Mouse (Mus musculus) heart, embryonic 15.5 days (tissue): Measurements from ENCODE around the gene Usp35. TPM values are rescaled to one million over a fixed set of nuclear protein-coding genes. Genes with fewer than 3 reads are reported as not detected.

Experiments
- ATAC-seq: fragments of 200-750 bp; cut with Nextera tagmentation; replicated peaks from 2 replicates; pipeline ENCODE4 v1.8.0; 2017; ENCODE audit warnings: low read depth, moderate TSS enrichment; ENCODE audit not compliant: insufficient number of reproducible peaks, insufficient read depth, low FRiP score
- H3K27ac ChIP-seq: fragments of 300-500 bp; sonication (generic); 2 replicates; pipeline ENCODE4 v1.5.1; 2015; ENCODE audit warnings: mild to moderate bottlenecking, inconsistent platforms
- H3K27me3 ChIP-seq: fragments of 300-500 bp; sonication (generic); 2 replicates; pipeline ENCODE4 v1.6.1; 2015; ENCODE audit warnings: inconsistent platforms
- H3K36me3 ChIP-seq: fragments of 300-500 bp; sonication (generic); 2 replicates; pipeline ENCODE4 v1.6.1; 2015; ENCODE audit warnings: mild to moderate bottlenecking, inconsistent platforms
- H3K4me1 ChIP-seq: fragments of 300-500 bp; sonication (generic); replicated peaks from 2 replicates; pipeline ENCODE4 v1.6.1; 2015; ENCODE audit warnings: inconsistent platforms
- H3K4me2 ChIP-seq: fragments of 300-500 bp; sonication (generic); 2 replicates; pipeline ENCODE4 v1.6.1; 2015; ENCODE audit warnings: inconsistent platforms, mild to moderate bottlenecking, moderate library complexity
- H3K4me3 ChIP-seq: fragments of 300-500 bp; sonication (generic); 2 replicates; pipeline ENCODE4 v1.5.1; 2015; ENCODE audit warnings: mild to moderate bottlenecking, inconsistent platforms
- H3K9ac ChIP-seq: fragments of 300-500 bp; sonication (generic); 2 replicates; pipeline ENCODE4 v1.6.1; 2015; ENCODE audit warnings: mild to moderate bottlenecking, inconsistent platforms
- H3K9me3 ChIP-seq: fragments of 300-500 bp; sonication (generic); replicated peaks from 2 replicates; pipeline ENCODE4 v1.6.1; 2016; ENCODE audit warnings: inconsistent platforms
- WGBS: fragments of 180-500 bp; shearing (Covaris S2); methylation state at CpG from one replicate; pipeline ENCODE4 v1.1.7; 2015; ENCODE audit warnings: mixed read lengths; 5-methylcytosine and 5-hydroxymethylcytosine counted together
- polyA plus RNA-seq: library from polyadenylated mRNA; unstranded; fragments of >200 nt; fragmentation: Nextera tagmentation; extraction: Ambion mirVana; gene quantifications from 2 replicates; pipeline ENCODE4 v1.2.1, GENCODE M21; 2015

The Usp35 gene
- polyA plus RNA-seq, 1 experiment from 2014 or later: 0.60 TPM

GRCm38 (mm10) chr7:97346111-97346821 lies 14.4 kb upstream of the Usp35 start:
- no peak overlapping the region for H3K27ac ChIP-seq
- no peak for ATAC-seq
- WGBS: 70% methylated on average over 9 of the region's 9 CpGs

GRCm38 (mm10) chr7:97345229-97345871 lies 13.5 kb upstream of the Usp35 start:
- Histone ChIP-seq H3K4me2 (no peak overlapping the region), H3K27ac (no peak overlapping the region), H3K4me3 (no peak overlapping the region), H3K9ac (no peak overlapping the region), H3K9me3 (no peaks in the 10 kb centered on the region), H3K27me3 (no peaks in the 10 kb centered on the region), H3K4me1 (peaks cover 17% of the 10 kb centered on the region; the same call in 1 of the 2 replicates), H3K36me3 (0 out of 2 replicates have a peak, but pooled peaks cover 4% of the 10 kb centered on the region)
- peak; percentile 27; the same call in 1 of the 2 replicates for ATAC-seq
- WGBS: 51% methylated on average over 10 of the region's 10 CpGs

More at GRCm38 (mm10) chr7:97346111-97346821, 14.4 kb upstream of the Usp35 start:
- H3K4me2 ChIP-seq: no peak overlapping the region
- no peaks in the 10 kb centered on the region for H3K9me3 ChIP-seq
- 0 out of 2 replicates have a peak, but pooled peaks cover 4% of the 10 kb centered on the region for H3K36me3 ChIP-seq
- H3K27me3 ChIP-seq: no peaks in the 10 kb centered on the region
- no peak overlapping the region for H3K9ac ChIP-seq
- peaks cover 17% of the 10 kb centered on the region; the same call in 1 of the 2 replicates for H3K4me1 ChIP-seq
- H3K4me3 ChIP-seq: no peak overlapping the region

- H3K9ac ChIP-seq: no peak overlapping the region
- WGBS: 66% methylated on average over 2 of the region's 2 CpGs
- no peak overlapping the region for H3K4me2 ChIP-seq
- no peak for ATAC-seq
- no peak overlapping the region for H3K27ac ChIP-seq
- H3K36me3 ChIP-seq: 0 out of 2 replicates have a peak, but pooled peaks cover 4% of the 10 kb centered on the region
- no peaks in the 10 kb centered on the region for H3K27me3 ChIP-seq
- H3K4me1 ChIP-seq: peaks cover 17% of the 10 kb centered on the region; the same call in 1 of the 2 replicates
- no peaks in the 10 kb centered on the region for H3K9me3 ChIP-seq
- H3K4me3 ChIP-seq: no peak overlapping the region
Observed at GRCm38 (mm10) chr7:97344655-97345054, 12.8 kb upstream of the Usp35 start.

GRCm38 (mm10) chr7:97342961-97343360 lies 11.1 kb upstream of the Usp35 start:
- Histone ChIP-seq H3K4me3 (no peak overlapping the region), H3K9ac (no peak overlapping the region), H3K9me3 (no peaks in the 10 kb centered on the region), H3K27me3 (no peaks in the 10 kb centered on the region), H3K4me1 (peaks cover 18% of the 10 kb centered on the region), H3K27ac (no peak overlapping the region), H3K4me2 (no peak overlapping the region), H3K36me3 (no peaks in the 10 kb centered on the region)
- 33% methylated on average over 2 of the region's 2 CpGs for WGBS
- no peak for ATAC-seq

- H3K4me1 ChIP-seq: peaks cover 22% of the 10 kb centered on the region
- no peak overlapping the region for H3K27ac ChIP-seq
- no peak for ATAC-seq
- 47% methylated on average over 18 of the region's 18 CpGs for WGBS
- H3K9me3 ChIP-seq: no peaks in the 10 kb centered on the region
- H3K9ac ChIP-seq: no peak overlapping the region
- H3K4me2 ChIP-seq: no peak overlapping the region
- no peak overlapping the region for H3K4me3 ChIP-seq
- H3K27me3 ChIP-seq: no peaks in the 10 kb centered on the region
- H3K36me3 ChIP-seq: no peaks in the 10 kb centered on the region
Observed at GRCm38 (mm10) chr7:97340907-97341849, 9.4 kb upstream of the Usp35 start.

- Histone ChIP-seq H3K9ac (no peak overlapping the region), H3K9me3 (no peaks in the 10 kb centered on the region), H3K27me3 (no peaks in the 10 kb centered on the region), H3K4me3 (no peak overlapping the region), H3K4me1 (peaks cover 16% of the 10 kb centered on the region), H3K4me2 (no peak overlapping the region), H3K27ac (no peak overlapping the region), H3K36me3 (no peaks in the 10 kb centered on the region)
- no peak for ATAC-seq
- WGBS: 94% methylated on average over 7 of the region's 7 CpGs
Observed at GRCm38 (mm10) chr7:97339623-97340022, 7.8 kb upstream of the Usp35 start.

- ATAC-seq: no peak
- H3K4me3 ChIP-seq: no peak overlapping the region
- no peaks in the 10 kb centered on the region for H3K9me3 ChIP-seq
- H3K36me3 ChIP-seq: no peaks in the 10 kb centered on the region
- WGBS: 86% methylated on average over 4 of the region's 4 CpGs
- no peak overlapping the region for H3K9ac ChIP-seq
- H3K4me1 ChIP-seq: peaks cover 16% of the 10 kb centered on the region
- no peak overlapping the region for H3K4me2 ChIP-seq
- H3K27ac ChIP-seq: no peak overlapping the region
- no peaks in the 10 kb centered on the region for H3K27me3 ChIP-seq
Observed at GRCm38 (mm10) chr7:97338593-97338992, 6.8 kb upstream of the Usp35 start.

GRCm38 (mm10) chr7:97336678-97337077 lies 4.9 kb upstream of the Usp35 start:
- Histone ChIP-seq H3K9me3 (no peaks in the 10 kb centered on the region), H3K4me1 (peaks cover 19% of the 10 kb centered on the region), H3K9ac (no peak overlapping the region), H3K36me3 (no peaks in the 10 kb centered on the region), H3K4me2 (no peak overlapping the region), H3K4me3 (no peak overlapping the region), H3K27ac (no peak overlapping the region), H3K27me3 (no peaks in the 10 kb centered on the region)
- 68% methylated on average over 1 of the region's 1 CpGs for WGBS
- no peak for ATAC-seq

- H3K27me3 ChIP-seq: no peaks in the 10 kb centered on the region
- H3K27ac ChIP-seq: no peak overlapping the region
- H3K9ac ChIP-seq: no peak overlapping the region
- no peaks in the 10 kb centered on the region for H3K9me3 ChIP-seq
- no peak overlapping the region for H3K4me2 ChIP-seq
- peaks cover 16% of the 10 kb centered on the region for H3K4me1 ChIP-seq
- H3K36me3 ChIP-seq: no peaks in the 10 kb centered on the region
- no peak overlapping the region for H3K4me3 ChIP-seq
- 85% methylated on average over 2 of the region's 2 CpGs for WGBS
- no peak for ATAC-seq
Observed at GRCm38 (mm10) chr7:97334406-97334805, 2.6 kb upstream of the Usp35 start.

GRCm38 (mm10) chr7:97333113-97333898 lies 1.5 kb upstream of the Usp35 start:
- Histone ChIP-seq H3K9ac (no peak overlapping the region), H3K27me3 (no peaks in the 10 kb centered on the region), H3K9me3 (no peaks in the 10 kb centered on the region), H3K4me3 (peak overlapping the region; percentile 93), H3K4me1 (peaks cover 16% of the 10 kb centered on the region), H3K36me3 (no peaks in the 10 kb centered on the region), H3K4me2 (peak overlapping the region; percentile 86), H3K27ac (no peak overlapping the region)
- 70% methylated on average over 6 of the region's 6 CpGs for WGBS
- ATAC-seq: no peak
